Mouse (Mus musculus) liver, embryonic 14.5 days (tissue): ENCODE measurements around the gene Gpc4. TPM values are rescaled to one million over a fixed set of nuclear protein-coding genes. Genes with fewer than 3 reads are reported as not detected.

Experiments used
- ATAC-seq: fragments of 200-750 bp; cut with Nextera tagmentation; 2 replicates; pipeline ENCODE4 v1.8.0; 2017; ENCODE audit warnings: moderate number of reproducible peaks, mild to moderate bottlenecking, moderate library complexity; ENCODE audit not compliant: insufficient read depth
- DNase-seq, 3 experiments: peaks; one replicate each; pipeline ENCODE4 v3.0.0-alpha.2; 2012 to 2013; ENCODE audit warnings: low read depth in 3 of 3, low spot score in 3 of 3
- H3K27ac ChIP-seq: fragments of 300-500 bp; sonication (generic); 2 replicates; pipeline ENCODE4 v1.5.1; 2014; ENCODE audit warnings: moderate library complexity, mild to moderate bottlenecking, control low read depth, inconsistent platforms
- H3K27me3 ChIP-seq: fragments of 300-500 bp; sonication (generic); 2 replicates; pipeline ENCODE4 v1.6.1; 2014; ENCODE audit warnings: mild to moderate bottlenecking, low read length, moderate library complexity; ENCODE audit not compliant: control insufficient read depth, insufficient read depth
- H3K36me3 ChIP-seq: fragments of 300-500 bp; sonication (generic); replicated peaks from 2 replicates; pipeline ENCODE4 v1.6.1; 2014; ENCODE audit warnings: low read depth; ENCODE audit not compliant: control insufficient read depth, insufficient read depth
- H3K4me1 ChIP-seq, 2 experiments: fragments of 200-500 bp in 1 of 2; fragments of 300-500 bp in 1 of 2; sonication (generic) in 1 of 2; replicated peaks; 2 replicates each; pipeline ENCODE4 v1.6.1; 2012 to 2014; ENCODE audit warnings: antibody characterized with exemption in 1 of 2, inconsistent platforms in 1 of 2, low read length in 1 of 2; ENCODE audit not compliant: control insufficient read depth in 2 of 2, insufficient read depth in 2 of 2
- H3K4me2 ChIP-seq: fragments of 300-500 bp; sonication (generic); 2 replicates; pipeline ENCODE4 v1.6.1; 2014; ENCODE audit warnings: low read depth, mild to moderate bottlenecking, control low read depth, moderate library complexity
- H3K4me3 ChIP-seq, 2 experiments: fragments of 200-500 bp in 1 of 2; fragments of 300-500 bp in 1 of 2; sonication (generic) in 1 of 2; 2 replicates each; pipeline ENCODE4 v1.5.1; 2012 to 2014; ENCODE audit warnings: low read depth in 2 of 2, low read length in 2 of 2, mild to moderate bottlenecking in 2 of 2, control low read depth in 1 of 2, inconsistent platforms in 1 of 2, moderate library complexity in 1 of 2; ENCODE audit not compliant: insufficient read depth in 1 of 2
- H3K9ac ChIP-seq: fragments of 300-500 bp; sonication (generic); replicated peaks from 2 replicates; pipeline ENCODE4 v1.6.1; 2014; ENCODE audit warnings: mild to moderate bottlenecking, control low read depth, moderate library complexity
- H3K9me3 ChIP-seq: fragments of 300-500 bp; sonication (generic); 2 replicates; pipeline ENCODE4 v1.6.1; 2016; ENCODE audit warnings: low read length, mixed read lengths; ENCODE audit not compliant: control insufficient read depth
- CTCF ChIP-seq: IDR thresholded peaks from 2 replicates; pipeline ENCODE4 v1.5.1; 2016; ENCODE audit warnings: antibody characterized with exemption, low read depth, control low read depth
- EP300 ChIP-seq: IDR thresholded peaks from 2 replicates; pipeline ENCODE4 v1.6.1; 2016; ENCODE audit warnings: antibody characterized with exemption, low read depth
- WGBS: fragments of 180-500 bp; shearing (Covaris S2); extraction: QIAGEN DNeasy Blood & Tissue Kit; methylation state at CpG from one replicate; pipeline ENCODE4 v1.1.7; 2014; ENCODE audit not compliant: insufficient replicate concordance; 5-methylcytosine and 5-hydroxymethylcytosine counted together
- polyA plus RNA-seq, 2 experiments: library from polyadenylated mRNA; depleted of rRNA in 1 of 2; stranded (reverse) in 1 of 2; unstranded in 1 of 2; fragments of >200 nt; fragmentation: Nextera tagmentation in 1 of 2; extraction: Ambion mirVana in 1 of 2; gene quantifications; 2 replicates each; pipeline versions ENCODE4 v1.2.1 to v1.2.3; 2012 to 2014

Gene Gpc4
- polyA plus RNA-seq, 2 experiments, result 3.2 to 4.2 TPM

- Histone ChIP-seq H3K36me3 (no peaks in the 10 kb centered on the region), H3K4me2 (no peak overlapping the region), H3K27me3 (no peaks in the 10 kb centered on the region), H3K27ac (no peak overlapping the region), H3K4me3 (no peak overlapping the region), H3K9ac (no peak overlapping the region), H3K4me1 (peaks cover 3 to 13% of the 10 kb centered on the region in 2 experiments; a peak in 3 of 4 replicates), H3K9me3 (no peaks in the 10 kb centered on the region)
- TF ChIP-seq CTCF (no peak), EP300 (no peak)
- WGBS, result 37% methylated on average over 2 of the region's 2 CpGs
- ATAC-seq (no peak), DNase-seq (no peak)
These were observed 55.4 kb downstream of the Gpc4 start for GRCm38 (mm10) chrX:52109663-52110062.

GRCm38 (mm10) chrX:52108966-52109365 lies 56.1 kb downstream of the Gpc4 start:
- DNase-seq (no peak), ATAC-seq (no peak)
- Histone ChIP-seq H3K36me3 (no peaks in the 10 kb centered on the region), H3K4me1 (peaks cover 3 to 9% of the 10 kb centered on the region in 2 experiments; a peak in 3 of 4 replicates), H3K4me2 (no peak overlapping the region), H3K9ac (no peak overlapping the region), H3K9me3 (no peaks in the 10 kb centered on the region), H3K27ac (no peak overlapping the region), H3K27me3 (no peaks in the 10 kb centered on the region), H3K4me3 (no peak overlapping the region)
- 55% methylated on average over 1 of the region's 1 CpGs for WGBS
- no peak for TF ChIP-seq CTCF
- TF ChIP-seq EP300, result no peak

- Histone ChIP-seq H3K4me3 (no peak overlapping the region), H3K9ac (no peak overlapping the region), H3K9me3 (no peaks in the 10 kb centered on the region), H3K27me3 (no peaks in the 10 kb centered on the region), H3K4me2 (no peak overlapping the region), H3K4me1 (peaks cover 11 to 14% of the 10 kb centered on the region in 2 experiments), H3K36me3 (no peaks in the 10 kb centered on the region), H3K27ac (no peak overlapping the region)
- DNase-seq (no peak), ATAC-seq (no peak)
- 63% methylated on average over 1 of the region's 1 CpGs for WGBS
- TF ChIP-seq EP300 (no peak), CTCF (no peak)
These were observed 61.3 kb downstream of the Gpc4 start for GRCm38 (mm10) chrX:52103771-52104170.

GRCm38 (mm10) chrX:52101940-52102339 lies 63.1 kb downstream of the Gpc4 start:
- H3K4me2 ChIP-seq, result peak overlapping the region; percentile 38
- ATAC-seq, result peak; percentile 83

GRCm38 (mm10) chrX:52101445-52101844 lies 63.6 kb downstream of the Gpc4 start:
- WGBS, result 20% methylated on average over 6 of the region's 6 CpGs
- peak; percentile 84 for TF ChIP-seq EP300
- no peak for TF ChIP-seq CTCF
- H3K9me3 ChIP-seq, result no peaks in the 10 kb centered on the region
- DNase-seq (peak; percentile 51 to 56 (median 54)), ATAC-seq (peak; percentile 87)
- H3K4me2 ChIP-seq, result peak overlapping the region; percentile 38
- peaks cover 11 to 14% of the 10 kb centered on the region in 2 experiments for H3K4me1 ChIP-seq
- H3K27ac ChIP-seq, result peak overlapping the region; percentile 74
- no peaks in the 10 kb centered on the region for H3K27me3 ChIP-seq
- no peak overlapping the region for H3K4me3 ChIP-seq
- H3K36me3 ChIP-seq, result no peaks in the 10 kb centered on the region
- H3K9ac ChIP-seq, result no peak overlapping the region

More at GRCm38 (mm10) chrX:52101940-52102339, 63.1 kb downstream of the Gpc4 start:
- Histone ChIP-seq H3K27ac (peak overlapping the region; percentile 74), H3K9ac (no peak overlapping the region), H3K9me3 (no peaks in the 10 kb centered on the region), H3K4me3 (no peak overlapping the region), H3K36me3 (no peaks in the 10 kb centered on the region), H3K4me1 (peaks cover 11 to 14% of the 10 kb centered on the region in 2 experiments), H3K27me3 (no peaks in the 10 kb centered on the region)
- TF ChIP-seq CTCF (no peak), EP300 (peak; percentile 75)
- WGBS, result 38% methylated on average over 1 of the region's 1 CpGs
- DNase-seq, result peak in 1 of 3 experiments; percentile 7
